Mouse (Mus musculus) thymus, postnatal 14 days (tissue): ENCODE data around the gene A3galt2.

ENCODE experiments used
- DNase-seq: peaks from one replicate; pipeline ENCODE4 v3.0.0; 2021

A3galt2 gene

DNA sequence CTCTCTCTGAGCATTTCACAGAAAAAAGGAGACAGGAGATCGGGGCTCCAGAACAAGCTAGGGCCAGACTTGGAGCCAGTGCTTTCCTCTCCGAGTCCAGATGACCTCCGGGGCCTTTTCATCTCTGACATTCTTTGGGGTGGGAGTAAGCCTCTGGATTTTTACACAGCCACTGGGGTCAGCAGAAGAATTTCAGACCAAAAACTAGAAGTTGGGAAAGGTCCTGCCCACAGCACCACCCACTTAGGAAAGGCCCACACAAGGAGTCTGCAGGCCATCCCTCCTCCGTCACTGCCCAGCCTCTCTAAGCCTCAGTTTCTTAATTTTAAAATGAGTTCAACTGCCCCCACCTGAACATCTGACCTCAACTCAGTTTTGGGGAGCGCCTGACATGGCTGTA lies 48.4 kb downstream of the A3galt2 start:
- DNase-seq = no peak

DNA sequence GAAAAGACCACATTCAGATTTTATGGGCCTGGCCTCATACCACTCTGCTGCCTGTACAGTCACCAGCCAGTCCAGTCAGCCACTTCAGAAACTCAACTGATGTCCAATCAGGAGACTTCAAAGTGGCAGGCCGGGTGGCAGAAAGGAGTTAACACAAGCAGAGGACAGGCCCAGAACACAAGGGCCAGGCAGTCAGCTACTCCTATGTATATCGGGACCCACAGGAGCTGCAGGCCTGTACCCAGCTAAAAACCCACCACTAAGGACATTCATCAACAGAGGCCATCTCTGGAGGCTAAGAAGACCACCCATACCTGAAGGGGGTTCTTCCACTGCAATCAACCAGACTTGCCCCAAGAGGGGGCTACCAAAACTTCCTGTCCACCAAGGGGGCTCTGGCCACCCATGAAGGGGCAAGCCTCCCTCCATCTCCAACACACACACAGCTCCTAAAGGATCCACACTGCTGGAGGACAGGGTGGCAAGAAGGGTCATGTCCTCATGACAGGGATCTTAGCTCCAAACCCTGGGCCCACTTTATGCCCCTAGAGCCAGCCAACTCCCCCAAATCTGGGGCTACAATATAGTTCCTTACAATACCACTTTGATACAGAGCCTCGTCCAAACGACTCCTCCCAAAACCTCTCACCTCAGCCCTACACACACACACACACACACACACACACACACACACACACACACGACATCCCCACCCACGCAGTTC lies 49.4 kb downstream of the A3galt2 start:
- DNase-seq = peak; percentile 48

DNA sequence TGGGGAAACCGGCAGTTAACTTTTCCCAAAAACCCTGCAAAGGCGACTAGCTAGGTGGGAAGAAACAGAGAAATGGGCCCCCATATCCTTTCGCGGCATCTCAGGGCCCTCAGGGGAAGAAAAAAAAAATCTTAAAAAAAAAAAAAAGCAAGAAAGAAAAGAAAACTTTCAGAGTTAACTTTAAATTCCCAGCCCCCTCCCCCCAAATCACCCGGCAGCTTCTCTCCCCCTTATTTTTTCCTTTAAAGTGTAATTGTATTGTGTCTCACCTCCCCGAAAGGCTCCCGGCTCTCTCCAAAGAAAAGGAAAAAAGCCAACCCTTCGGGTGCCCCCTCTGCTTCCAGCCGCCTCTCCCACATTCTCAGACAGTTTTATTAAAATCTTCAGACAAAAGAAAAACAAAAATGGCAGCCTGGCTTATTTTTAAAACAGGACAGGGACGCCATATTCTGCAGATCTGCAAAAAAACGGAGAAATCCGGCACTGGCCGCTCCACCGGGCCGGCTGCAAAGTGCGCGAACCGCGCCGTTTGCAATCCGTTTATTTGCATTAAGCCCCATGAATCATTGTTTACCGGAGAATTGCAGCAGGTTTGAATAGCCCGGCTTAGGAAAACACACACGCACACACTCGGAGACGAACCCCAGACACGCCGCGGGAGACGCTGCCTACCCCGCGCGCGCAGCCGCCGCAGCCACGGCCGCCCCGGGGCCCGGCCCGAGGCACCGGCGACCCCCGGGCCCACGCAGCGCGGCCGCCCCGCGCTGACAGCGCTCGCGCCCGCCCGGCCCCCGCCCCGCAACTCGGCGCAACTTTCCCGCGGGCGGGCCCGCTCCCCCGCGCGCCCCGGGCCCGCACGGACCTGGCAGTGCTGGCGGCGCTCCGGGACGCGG lies 50.2 kb downstream of the A3galt2 start:
- DNase-seq = peak; percentile 45

DNA sequence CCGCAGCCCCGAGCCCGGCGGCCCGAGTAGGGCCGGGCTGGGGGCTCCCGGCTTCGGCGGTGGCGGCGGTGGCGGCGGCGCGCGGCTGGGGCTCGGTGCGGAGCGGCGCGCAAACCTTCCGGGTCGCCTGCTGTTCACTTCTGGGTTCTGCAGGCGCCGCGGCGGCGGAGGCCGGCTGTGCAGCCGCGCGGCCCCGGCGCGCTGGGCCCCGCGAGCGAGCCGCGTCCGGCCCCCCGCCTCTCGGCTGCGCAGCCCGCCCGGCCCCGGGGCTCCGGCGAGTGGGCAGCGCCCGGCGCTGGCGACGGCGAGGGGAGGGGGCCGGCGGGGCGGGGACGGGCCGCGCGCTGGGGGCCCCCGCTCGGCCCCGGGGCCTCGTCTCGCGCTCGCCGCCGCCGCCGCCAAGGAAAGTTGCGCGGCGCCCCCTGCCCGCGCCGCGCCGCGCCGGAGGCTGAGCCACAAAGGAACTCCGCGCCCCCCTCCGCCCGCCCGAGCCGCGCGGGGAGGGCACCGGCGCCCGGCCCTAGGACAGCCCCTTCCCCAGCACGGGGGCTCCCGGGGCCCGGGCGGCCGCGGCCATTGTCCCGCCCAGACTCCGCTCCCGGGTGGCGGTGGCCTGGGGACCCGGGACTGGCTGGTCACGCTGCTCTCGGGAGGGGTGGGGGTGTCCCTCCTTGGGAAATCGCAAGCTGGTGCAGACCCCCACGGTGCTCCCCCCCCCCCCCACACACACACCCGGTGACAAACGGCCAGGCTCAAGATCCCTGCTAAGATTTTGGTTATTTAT lies 51.1 kb downstream of the A3galt2 start, which contains the start of gene Zfp362:
Gene Zfp362 (minus strand): TSS at position 3 of the 784 bp plus-strand sequence.
- peak; percentile 78 for DNase-seq

DNA sequence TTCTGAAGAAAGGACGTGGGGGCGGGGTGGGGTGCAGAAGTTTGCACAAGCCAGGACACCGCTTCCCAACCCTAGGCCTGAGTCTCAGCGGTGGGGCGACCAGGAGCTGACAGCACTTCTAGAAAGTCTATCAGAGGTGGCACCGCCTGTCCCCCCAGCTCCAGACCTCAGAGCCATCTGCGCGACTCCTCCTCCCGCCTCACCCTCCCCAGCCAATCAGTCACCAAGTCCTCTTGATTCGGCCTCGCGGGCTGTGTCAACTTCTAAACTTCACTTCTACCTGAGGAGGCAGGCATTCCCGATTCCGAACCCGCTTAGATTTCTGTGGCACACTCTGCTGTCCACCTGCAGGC lies 51.6 kb downstream of the A3galt2 start:
- peak; percentile 63 for DNase-seq

DNA sequence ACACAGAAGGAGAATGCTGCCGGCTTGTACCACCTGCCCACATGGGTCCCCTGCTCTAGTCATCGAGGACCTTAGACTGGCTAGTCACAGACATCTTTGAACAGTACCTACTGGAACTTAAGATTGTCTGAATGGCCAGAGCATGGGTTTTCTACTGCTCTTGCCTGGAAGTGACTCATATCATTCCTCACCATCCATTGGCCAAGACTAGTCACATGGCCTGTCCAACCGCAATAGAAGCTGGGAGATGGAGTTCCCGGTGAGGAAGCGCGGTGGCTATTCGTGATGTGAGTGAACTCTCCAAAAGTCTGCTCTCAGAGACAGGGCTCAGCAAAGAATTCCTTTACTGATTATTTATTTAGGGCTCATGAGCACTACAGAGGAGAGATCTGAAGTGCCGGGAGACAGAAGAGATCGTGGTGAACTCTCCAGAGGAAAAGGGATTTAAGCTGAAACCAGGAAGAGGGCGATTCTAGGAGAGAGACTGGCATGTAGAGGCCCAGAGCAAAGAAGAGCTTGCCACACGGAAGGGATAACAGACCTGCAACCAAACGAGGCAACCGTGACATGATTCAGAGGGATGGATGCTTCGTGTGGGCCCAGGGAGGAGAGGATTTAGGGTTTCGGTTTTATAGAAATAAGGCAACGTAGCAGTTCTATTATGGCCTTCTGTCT lies 56.4 kb downstream of the A3galt2 start:
- peak; percentile 69 for DNase-seq

DNA sequence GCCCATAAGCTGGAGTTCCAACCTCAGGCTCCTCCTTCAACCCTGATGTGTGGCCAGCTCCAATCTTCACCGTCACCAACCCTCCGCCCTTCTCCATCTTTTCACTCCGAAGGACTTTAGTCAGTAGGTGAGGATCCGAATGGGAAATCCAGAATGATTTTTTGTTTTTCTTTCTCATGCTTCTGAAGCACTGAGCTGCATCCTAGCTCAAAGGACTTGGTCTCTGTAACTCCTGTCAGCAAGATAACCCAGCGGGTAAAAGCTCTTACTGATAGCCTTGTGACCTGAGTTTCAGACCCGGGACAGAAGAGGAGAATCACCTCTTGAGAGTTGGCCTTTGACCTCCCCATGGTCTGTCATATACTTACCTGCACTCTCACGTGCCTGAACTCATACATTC lies 61.8 kb downstream of the A3galt2 start:
- no peak for DNase-seq
